Mouse (Mus musculus) spleen, adult 2 months (tissue): Measurements from ENCODE around the gene Kif11.

Experiments
- CTCF ChIP-seq: fragments of 200-500 bp; IDR thresholded peaks from 2 replicates; pipeline ENCODE4 v1.5.1; 2011; ENCODE audit warnings: mild to moderate bottlenecking, inconsistent platforms; ENCODE audit not compliant: insufficient read depth, insufficient read length, insufficient replicate concordance; ENCODE audit errors: extremely low read depth
- POLR2A ChIP-seq: fragments of 200-500 bp; IDR thresholded peaks from 2 replicates; pipeline ENCODE4 v1.6.1; 2011; ENCODE audit warnings: low read depth, low read length, inconsistent platforms

DNA sequence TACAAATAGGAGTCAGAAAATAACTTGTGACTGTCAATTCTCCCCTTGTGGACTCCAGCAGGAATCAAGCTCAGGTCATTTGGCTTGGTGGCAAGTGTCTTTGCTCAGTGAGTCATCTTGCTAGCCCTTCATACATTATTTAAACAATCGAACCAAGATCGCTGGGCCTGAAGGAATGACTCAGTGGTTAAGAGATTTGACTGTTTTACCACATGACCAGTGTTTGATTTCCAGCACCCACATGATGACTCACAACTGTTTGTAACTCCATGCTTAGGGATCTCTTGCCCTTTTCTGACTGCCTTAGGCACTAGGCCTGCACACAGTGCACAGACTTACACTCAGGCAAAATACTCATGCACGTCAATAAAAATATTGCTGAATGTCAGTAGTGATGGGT, 15.7 kb downstream of the Kif11 start:
- TF ChIP-seq CTCF (no peak), POLR2A (no peak)
